Mouse (Mus musculus) bone marrow, adult 2 months (tissue): ENCODE measurements at regions not wholly inside any gene's neighbourhood (a gene's known extent, or its start where the extent isn't known, plus 50 kb on each side); places are given as distances from the start of the nearest gene placed in this dataset.

ENCODE experiments used
- H3K27ac ChIP-seq: fragments of 200-500 bp; 2 replicates; pipeline ENCODE4 v1.5.1; 2012; ENCODE audit warnings: low read depth, mild to moderate bottlenecking, control low read depth, inconsistent platforms, low read length; ENCODE audit not compliant: control insufficient read depth, poor library complexity, insufficient read depth
- H3K4me1 ChIP-seq: fragments of 200-500 bp; 2 replicates; pipeline ENCODE4 v1.6.1; 2011; ENCODE audit warnings: low read length; ENCODE audit not compliant: control insufficient read depth, insufficient read depth
- H3K4me3 ChIP-seq: fragments of 200-500 bp; replicated peaks from 2 replicates; pipeline ENCODE3; 2011; ENCODE audit warnings: mild to moderate bottlenecking, low read depth, low read length, control low read depth; ENCODE audit not compliant: control insufficient read depth
- CTCF ChIP-seq: fragments of 200-500 bp; IDR thresholded peaks from 2 replicates; pipeline ENCODE4 v1.5.1; 2011; ENCODE audit warnings: low read length, control low read depth; ENCODE audit not compliant: control insufficient read depth, insufficient read depth
- POLR2A ChIP-seq: fragments of 200-500 bp; IDR thresholded peaks from 2 replicates; pipeline ENCODE4 v1.6.1; 2011; ENCODE audit warnings: low read depth, mild to moderate bottlenecking, control low read depth, low read length, borderline replicate concordance; ENCODE audit not compliant: control insufficient read depth
- WGBS: fragments of 180-500 bp; shearing (Covaris S2); methylation state at CpG from one replicate; pipeline ENCODE4 v1.1.7; 2018; 5-methylcytosine and 5-hydroxymethylcytosine counted together

GRCm38 (mm10) chr16:92991405-92991804 is 165.5 kb upstream of the Runx1 start:
- no peaks in the 10 kb centered on the region for H3K4me1 ChIP-seq
- 74% methylated on average over 7 of the region's 7 CpGs for WGBS
- TF ChIP-seq CTCF: no peak
- no peak for TF ChIP-seq POLR2A
- H3K4me3 ChIP-seq: no peak overlapping the region
- no peak overlapping the region for H3K27ac ChIP-seq

GRCm38 (mm10) chr16:92988416-92988815 is 162.5 kb upstream of the Runx1 start:
- TF ChIP-seq CTCF (no peak), POLR2A (no peak)
- H3K4me3 ChIP-seq: no peak overlapping the region
- 68% methylated on average over 1 of the region's 1 CpGs for WGBS
- H3K27ac ChIP-seq: no peak overlapping the region
- no peaks in the 10 kb centered on the region for H3K4me1 ChIP-seq

- no peak overlapping the region for H3K27ac ChIP-seq
- no peak for TF ChIP-seq CTCF
- TF ChIP-seq POLR2A: no peak
- H3K4me3 ChIP-seq: no peak overlapping the region
- 83% methylated on average over 3 of the region's 3 CpGs for WGBS
- no peaks in the 10 kb centered on the region for H3K4me1 ChIP-seq
These were observed 162.1 kb upstream of the Runx1 start for GRCm38 (mm10) chr16:92988000-92988399.

- Histone ChIP-seq H3K4me3 (no peak overlapping the region), H3K4me1 (no peaks in the 10 kb centered on the region), H3K27ac (no peak overlapping the region)
- no peak for TF ChIP-seq POLR2A
- TF ChIP-seq CTCF: no peak
- WGBS: 77% methylated on average over 6 of the region's 6 CpGs
These were observed 159.8 kb upstream of the Runx1 start for GRCm38 (mm10) chr16:92985768-92986167.

- Histone ChIP-seq H3K4me1 (no peaks in the 10 kb centered on the region), H3K4me3 (no peak overlapping the region), H3K27ac (no peak overlapping the region)
- WGBS: 89% methylated on average over 7 of the region's 7 CpGs
- TF ChIP-seq POLR2A (no peak), CTCF (no peak)
These were observed 157.0 kb upstream of the Runx1 start for GRCm38 (mm10) chr16:92982934-92983333.

- H3K27ac ChIP-seq: no peak overlapping the region
- H3K4me1 ChIP-seq: no peaks in the 10 kb centered on the region
- no peak overlapping the region for H3K4me3 ChIP-seq
- 85% methylated on average over 11 of the region's 11 CpGs for WGBS
- no peak for TF ChIP-seq CTCF
These were observed 153.8 kb upstream of the Runx1 start for GRCm38 (mm10) chr16:92979620-92980330.

- Histone ChIP-seq H3K27ac (no peak overlapping the region), H3K4me3 (no peak overlapping the region), H3K4me1 (no peaks in the 10 kb centered on the region)
- no peak for TF ChIP-seq POLR2A
- no peak for TF ChIP-seq CTCF
- 87% methylated on average over 8 of the region's 8 CpGs for WGBS
These were observed 150.1 kb upstream of the Runx1 start for GRCm38 (mm10) chr16:92976097-92976496.

GRCm38 (mm10) chr16:92975090-92975489 is 149.1 kb upstream of the Runx1 start:
- Histone ChIP-seq H3K4me1 (no peaks in the 10 kb centered on the region), H3K4me3 (no peak overlapping the region), H3K27ac (no peak overlapping the region)
- 85% methylated on average over 8 of the region's 8 CpGs for WGBS
- TF ChIP-seq CTCF (no peak), POLR2A (no peak)

GRCm38 (mm10) chr16:92972681-92973080 is 146.7 kb upstream of the Runx1 start:
- Histone ChIP-seq H3K27ac (no peak overlapping the region), H3K4me3 (no peak overlapping the region), H3K4me1 (no peaks in the 10 kb centered on the region)
- WGBS: 76% methylated on average over 5 of the region's 5 CpGs
- no peak for TF ChIP-seq POLR2A
- TF ChIP-seq CTCF: no peak
